Mouse (Mus musculus): ENCODE results near the gene Fam122a. TPM values are rescaled to one million over a fixed set of nuclear protein-coding genes. Genes with fewer than 3 reads are reported as not detected.

Fam122a gene
- total RNA-seq, 2 experiments from 2014 or later = 24.8 to 26.0 TPM

- no peak for DNase-seq (ENCODE audit: low spot score in 2 of 2)
Measured at GRCm38 (mm10) chr19:24432447-24432846, 44.7 kb downstream of the Fam122a start.

- no peak for DNase-seq (ENCODE audit: low spot score in 2 of 2)
Measured at GRCm38 (mm10) chr19:24431381-24431780, 45.8 kb downstream of the Fam122a start.

GRCm38 (mm10) chr19:24428011-24428410 is 49.1 kb downstream of the Fam122a start:
- DNase-seq (ENCODE audit: low spot score in 2 of 2) = no peak

DNA sequence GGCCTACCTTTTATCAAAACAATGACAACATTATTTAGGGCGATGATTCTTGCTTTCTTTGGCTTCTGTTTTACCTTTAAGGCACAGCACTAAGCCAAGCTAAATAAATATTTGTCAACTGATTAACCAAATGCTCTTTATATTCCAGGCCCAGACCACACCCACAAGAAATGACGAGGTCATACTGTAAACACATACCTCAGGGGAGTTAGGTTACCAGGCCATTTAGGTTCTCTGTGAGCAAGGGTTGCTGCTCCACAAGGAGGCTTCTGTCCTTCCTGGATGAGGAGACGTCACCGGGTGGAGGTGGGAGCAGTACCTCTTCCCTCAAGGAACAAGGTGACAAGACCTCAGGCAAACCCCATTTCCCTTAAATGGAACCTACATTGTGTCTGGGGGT is 49.9 kb downstream of the Fam122a start:
- DNase-seq (ENCODE audit: low spot score in 2 of 2) = no peak

- no peak for DNase-seq (ENCODE audit: low spot score in 2 of 2)
Measured at GRCm38 (mm10) chr19:24426759-24427181, 50.4 kb downstream of the Fam122a start.

Other genes with a start within 250 kb of the Fam122a start
- 1 to 10 TPM; 7.7 to 9.2 TPM for gene Fxn, start 196.8 kb downstream of the Fam122a start, total RNA-seq (2021)
- gene Pip5k1b, start 78.5 kb upstream of the Fam122a start, total RNA-seq (2021) = 10 to 100 TPM; 24.1 to 25.8 TPM
- gene Tmem252, start 196.7 kb upstream of the Fam122a start, total RNA-seq (2021) = under 1 TPM; 0.16 to 0.33 TPM

Data from left cerebral cortex, adult 18-20 months (tissue).